Mouse (Mus musculus) embryonic facial prominence, embryonic 14.5 days (tissue): ENCODE measurements at regions not wholly inside any gene's neighbourhood (a gene's known extent, or its start where the extent isn't known, plus 50 kb on each side); places are given as distances from the start of the nearest gene placed in this dataset.

Experiments
- ATAC-seq: fragments of 200-750 bp; cut with Nextera tagmentation; 2 replicates; pipeline ENCODE4 v1.8.0; 2017; ENCODE audit warnings: low read depth, moderate number of reproducible peaks, moderate TSS enrichment
- DNase-seq: peaks from one replicate; pipeline ENCODE4 v3.0.0-alpha.2; 2015; ENCODE audit warnings: low spot score
- H3K27ac ChIP-seq: fragments of 300-500 bp; sonication (generic); replicated peaks from 2 replicates; pipeline ENCODE4 v1.5.1; 2014; ENCODE audit warnings: low read depth, mild to moderate bottlenecking, low read length, moderate library complexity
- H3K27me3 ChIP-seq: fragments of 300-500 bp; sonication (generic); replicated peaks from 2 replicates; pipeline ENCODE4 v1.6.1; 2014; ENCODE audit warnings: low read length; ENCODE audit not compliant: control insufficient read depth, insufficient read depth
- H3K36me3 ChIP-seq: fragments of 300-500 bp; sonication (generic); 2 replicates; pipeline ENCODE4 v1.6.1; 2014; ENCODE audit warnings: low read length, mixed read lengths; ENCODE audit not compliant: control insufficient read depth, insufficient read depth
- H3K4me1 ChIP-seq: fragments of 300-500 bp; sonication (generic); 2 replicates; pipeline ENCODE4 v1.6.1; 2014; ENCODE audit warnings: antibody characterized with exemption, low read length; ENCODE audit not compliant: control insufficient read depth, insufficient read depth
- H3K4me2 ChIP-seq: fragments of 300-500 bp; sonication (generic); 2 replicates; pipeline ENCODE4 v1.6.1; 2014; ENCODE audit warnings: low read depth, mild to moderate bottlenecking, low read length, moderate library complexity, mixed read lengths
- H3K4me3 ChIP-seq: fragments of 300-500 bp; sonication (generic); 2 replicates; pipeline ENCODE4 v1.5.1; 2014; ENCODE audit warnings: low read depth, mild to moderate bottlenecking, low read length
- H3K9ac ChIP-seq: fragments of 300-500 bp; sonication (generic); 2 replicates; pipeline ENCODE4 v1.6.1; 2014; ENCODE audit warnings: low read depth, mild to moderate bottlenecking, low read length, moderate library complexity, mixed read lengths
- H3K9me3 ChIP-seq: fragments of 300-500 bp; sonication (generic); 2 replicates; pipeline ENCODE4 v1.6.1; 2016; ENCODE audit warnings: low read length; ENCODE audit not compliant: control insufficient read depth
- WGBS: fragments of 180-500 bp; shearing (Covaris S2); extraction: QIAGEN DNeasy Blood & Tissue Kit; methylation state at CpG from one replicate; pipeline ENCODE4 v1.1.7; 2014; 5-methylcytosine and 5-hydroxymethylcytosine counted together

- no peak for ATAC-seq
Observed at GRCm38 (mm10) chr3:57910020-57910419, 62.1 kb upstream of the Pfn2 start.

GRCm38 (mm10) chr3:57911831-57912596, 64.1 kb upstream of the Pfn2 start:
- 22% methylated on average over 16 of the region's 16 CpGs for WGBS
- no peaks in the 10 kb centered on the region for H3K36me3 ChIP-seq
- DNase-seq, result peak; percentile 66
- peak overlapping the region; percentile 49 for H3K4me2 ChIP-seq
- no peaks in the 10 kb centered on the region for H3K9me3 ChIP-seq
- H3K4me3 ChIP-seq, result peak overlapping the region; percentile 14
- H3K9ac ChIP-seq, result peak overlapping the region; percentile 45; the same call in 1 of the 2 replicates
- H3K4me1 ChIP-seq, result no peaks in the 10 kb centered on the region
- 0 out of 2 replicates have a peak overlapping the region, but pooled peaks have one; percentile 33 for H3K27ac ChIP-seq
- no peak for ATAC-seq
- H3K27me3 ChIP-seq, result no peaks in the 10 kb centered on the region

More at GRCm38 (mm10) chr3:57910020-57910419, 62.1 kb upstream of the Pfn2 start:
- Histone ChIP-seq H3K27ac (no peak overlapping the region), H3K4me1 (no peaks in the 10 kb centered on the region), H3K36me3 (no peaks in the 10 kb centered on the region), H3K9ac (no peak overlapping the region), H3K4me2 (no peak overlapping the region), H3K9me3 (no peaks in the 10 kb centered on the region), H3K27me3 (no peaks in the 10 kb centered on the region), H3K4me3 (no peak overlapping the region)
- DNase-seq, result no peak

GRCm38 (mm10) chr3:57912650-57913343, 64.9 kb upstream of the Pfn2 start:
- H3K9me3 ChIP-seq, result no peaks in the 10 kb centered on the region
- 0 out of 2 replicates have a peak, but pooled peaks have one; percentile 6 for ATAC-seq
- H3K36me3 ChIP-seq, result no peaks in the 10 kb centered on the region
- H3K27me3 ChIP-seq, result no peaks in the 10 kb centered on the region
- no peaks in the 10 kb centered on the region for H3K4me1 ChIP-seq
- peak; percentile 13 for DNase-seq
- H3K4me2 ChIP-seq, result peak overlapping the region; percentile 49
- 50% methylated on average over 7 of the region's 7 CpGs for WGBS
- H3K4me3 ChIP-seq, result peak overlapping the region; percentile 14; the same call in 1 of the 2 replicates
- H3K27ac ChIP-seq, result 0 out of 2 replicates have a peak overlapping the region, but pooled peaks have one; percentile 33
- H3K9ac ChIP-seq, result no peak overlapping the region

- no peak overlapping the region for H3K4me2 ChIP-seq
- no peaks in the 10 kb centered on the region for H3K9me3 ChIP-seq
- H3K27me3 ChIP-seq, result no peaks in the 10 kb centered on the region
- no peaks in the 10 kb centered on the region for H3K4me1 ChIP-seq
- H3K27ac ChIP-seq, result no peak overlapping the region
- ATAC-seq (no peak), DNase-seq (no peak)
- no peak overlapping the region for H3K4me3 ChIP-seq
- WGBS, result 90% methylated on average over 3 of the region's 3 CpGs
- no peaks in the 10 kb centered on the region for H3K36me3 ChIP-seq
- no peak overlapping the region for H3K9ac ChIP-seq
Observed at GRCm38 (mm10) chr3:57914687-57915086, 66.8 kb upstream of the Pfn2 start.

GRCm38 (mm10) chr3:57918913-57919312, 71.0 kb upstream of the Pfn2 start:
- Histone ChIP-seq H3K27me3 (no peaks in the 10 kb centered on the region), H3K36me3 (no peaks in the 10 kb centered on the region), H3K4me2 (no peak overlapping the region), H3K9me3 (no peaks in the 10 kb centered on the region), H3K4me3 (no peak overlapping the region), H3K4me1 (no peaks in the 10 kb centered on the region), H3K27ac (no peak overlapping the region), H3K9ac (no peak overlapping the region)
- WGBS, result 63% methylated on average over 2 of the region's 2 CpGs
- DNase-seq, result no peak
- no peak for ATAC-seq

- no peaks in the 10 kb centered on the region for H3K9me3 ChIP-seq
- H3K9ac ChIP-seq, result no peak overlapping the region
- 63% methylated on average over 5 of the region's 5 CpGs for WGBS
- H3K4me1 ChIP-seq, result no peaks in the 10 kb centered on the region
- H3K27ac ChIP-seq, result no peak overlapping the region
- H3K4me2 ChIP-seq, result no peak overlapping the region
- H3K4me3 ChIP-seq, result no peak overlapping the region
- no peaks in the 10 kb centered on the region for H3K36me3 ChIP-seq
- ATAC-seq, result peak; percentile 50; the same call in 1 of the 2 replicates
- peak; percentile 27 for DNase-seq
- no peaks in the 10 kb centered on the region for H3K27me3 ChIP-seq
Observed at GRCm38 (mm10) chr3:57919390-57920089, 71.7 kb upstream of the Pfn2 start.

GRCm38 (mm10) chr3:57920090-57920432, 72.2 kb upstream of the Pfn2 start:
- Histone ChIP-seq H3K27ac (no peak overlapping the region), H3K9me3 (no peaks in the 10 kb centered on the region), H3K9ac (no peak overlapping the region), H3K4me3 (no peak overlapping the region), H3K4me2 (no peak overlapping the region), H3K36me3 (no peaks in the 10 kb centered on the region), H3K4me1 (no peaks in the 10 kb centered on the region), H3K27me3 (no peaks in the 10 kb centered on the region)
- WGBS, result 4% methylated on average over 1 of the region's 1 CpGs
- ATAC-seq (no peak), DNase-seq (no peak)

- WGBS, result 82% methylated on average over 2 of the region's 2 CpGs
- Histone ChIP-seq H3K36me3 (no peaks in the 10 kb centered on the region), H3K4me2 (no peak overlapping the region)
Observed at GRCm38 (mm10) chr3:57921071-57921882, 73.4 kb upstream of the Pfn2 start.

More at GRCm38 (mm10) chr3:57921071-57921882, 73.4 kb upstream of the Pfn2 start:
- no peak for ATAC-seq
- no peak for DNase-seq
- H3K4me1 ChIP-seq, result no peaks in the 10 kb centered on the region
- no peak overlapping the region for H3K27ac ChIP-seq
- H3K27me3 ChIP-seq, result no peaks in the 10 kb centered on the region
- no peak overlapping the region for H3K9ac ChIP-seq
- H3K9me3 ChIP-seq, result no peaks in the 10 kb centered on the region
- H3K4me3 ChIP-seq, result no peak overlapping the region
